Mouse (Mus musculus) gastrocnemius, postnatal 36 days (tissue): ENCODE measurements around the gene Skint1. TPM values are rescaled to one million over a fixed set of nuclear protein-coding genes. Genes with fewer than 3 reads are reported as not detected.
"Not testable (repeated sequence)": the region's sequence is repeated elsewhere in the genome, so short reads cannot be mapped to it uniquely, and the experiment has no call there.

Source experiments
- DNase-seq, 2 experiments: peaks; one replicate each; pipeline ENCODE4 v3.0.0; 2022
- intact Hi-C: fragments of 180-260 bp; cut with DNase I; formaldehyde crosslinking; loops from one replicate; pipeline ENCODE4 v1.15.1; 2025
- long read RNA-seq, 2 experiments: library from polyadenylated mRNA; stranded (forward); transcript quantifications; one replicate each; pipeline ENCODE4 v2.0.0; 2021
- total RNA-seq, 2 experiments: library from RNA; stranded (reverse); gene quantifications; 2 replicates each; pipeline ENCODE4 v1.2.3; 2021

The Skint1 gene
- not detected for total RNA-seq
- long read RNA-seq, experiment 1: 0 reads
- long read RNA-seq, experiment 2: 0 reads

- no peak for DNase-seq
- intact Hi-C loops: no loop called here
These were observed at the start of gene Skint1 for GRCm38 (mm10) chr4:112005969-112006368. TSS of gene Skint1 (plus strand) at chr4:112006269.

- DNase-seq: no peak
- intact Hi-C loops: no loop called here
These were observed 44.8 kb upstream of the Skint1 start for GRCm38 (mm10) chr4:111961309-111961708.

GRCm38 (mm10) chr4:111963241-111963640, 42.8 kb upstream of the Skint1 start:
- intact Hi-C loops: not testable (repeated sequence)

DNA sequence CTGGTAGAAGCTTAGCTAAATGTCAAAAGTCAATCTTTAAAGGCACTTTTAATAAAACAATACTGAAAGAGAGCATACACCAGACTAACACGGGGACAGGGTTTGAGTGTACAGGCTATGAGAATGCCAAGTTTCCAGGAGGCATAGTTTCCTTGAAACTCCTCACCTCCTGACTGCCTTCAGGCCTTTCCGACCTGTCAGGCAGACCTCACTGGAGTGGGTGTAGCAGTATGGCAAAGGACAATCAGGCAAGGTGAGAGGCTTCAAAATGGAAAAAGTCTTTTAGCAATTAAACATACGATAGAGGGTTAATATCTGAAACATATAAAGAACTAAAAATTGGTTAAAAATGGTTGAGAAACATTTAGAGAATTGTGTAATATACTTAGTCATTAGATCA, 42.4 kb upstream of the Skint1 start:
- no peak for DNase-seq
- intact Hi-C loops: no loop called here

More at GRCm38 (mm10) chr4:111963241-111963640, 42.8 kb upstream of the Skint1 start:
- not testable (repeated sequence) for DNase-seq

GRCm38 (mm10) chr4:111972623-111973022, 33.4 kb upstream of the Skint1 start, which contains the start of gene Skint7:
TSS of gene Skint7 (plus strand) at chr4:111972923.
- intact Hi-C loops: no loop called here
- no peak for DNase-seq

DNA sequence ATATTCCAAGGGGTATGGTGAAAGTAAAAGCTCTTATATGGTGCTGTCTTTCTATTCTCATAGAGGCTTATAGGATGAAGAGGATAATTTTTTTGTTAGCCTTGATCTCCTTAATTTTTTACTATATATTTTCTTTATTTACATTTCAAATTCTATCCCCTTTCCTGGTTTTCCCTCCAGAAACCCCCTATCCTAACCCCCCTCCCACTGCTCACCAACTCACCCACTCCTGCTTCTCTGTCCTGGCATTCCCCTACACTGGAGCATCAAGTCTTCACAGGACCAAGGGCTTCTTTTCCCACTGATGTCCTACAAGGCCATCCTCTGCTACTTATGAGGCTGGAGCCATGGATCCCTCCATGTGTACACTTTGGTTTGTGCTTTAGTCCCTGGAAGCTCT, 65.6 kb downstream of the Skint1 start, which contains the start of gene Skint4:
TSS of gene Skint4 (plus strand) at position 301 of the 400 bp plus-strand sequence.
- intact Hi-C loops: no loop called here
- DNase-seq: no peak

Other genes starting within 250 kb of the Skint1 start
- gene Slc5a9, start 103.4 kb upstream of the Skint1 start, total RNA-seq: under 1 TPM in 1 of 2 experiments, not detected in 1; 0.08 TPM
- not detected for gene Skint8, start 86.9 kb upstream of the Skint1 start, total RNA-seq
- not detected for gene Skint7, start 33.3 kb upstream of the Skint1 start, total RNA-seq
- gene Skint4, start 65.7 kb downstream of the Skint1 start, total RNA-seq: not detected
- gene Skint3, start 226.0 kb downstream of the Skint1 start, total RNA-seq: not detected